Mouse (Mus musculus) embryonic facial prominence, embryonic 11.5 days (tissue): Measurements from ENCODE around the gene Zfp462. TPM values are rescaled to one million over a fixed set of nuclear protein-coding genes. Genes with fewer than 3 reads are reported as not detected.

Experiments used
- ATAC-seq: fragments of 200-750 bp; cut with Nextera tagmentation; replicated peaks from 2 replicates; pipeline ENCODE4 v1.8.0; 2017; ENCODE audit warnings: low read depth; ENCODE audit not compliant: insufficient number of reproducible peaks, low FRiP score, low TSS enrichment
- DNase-seq: peaks from one replicate; pipeline ENCODE4 v3.0.0-alpha.2; 2015; ENCODE audit warnings: low spot score
- H3K27ac ChIP-seq: fragments of 300-500 bp; sonication (generic); replicated peaks from 2 replicates; pipeline ENCODE4 v1.5.1; 2014; ENCODE audit warnings: mild to moderate bottlenecking, low read depth, low read length, control low read depth
- H3K27me3 ChIP-seq: fragments of 300-500 bp; sonication (generic); 2 replicates; pipeline ENCODE4 v1.6.1; 2014; ENCODE audit warnings: mild to moderate bottlenecking, low read length, moderate library complexity, mixed read lengths; ENCODE audit not compliant: control insufficient read depth, insufficient read depth
- H3K36me3 ChIP-seq: fragments of 300-500 bp; sonication (generic); replicated peaks from 2 replicates; pipeline ENCODE4 v1.6.1; 2014; ENCODE audit warnings: low read depth, mild to moderate bottlenecking, low read length, moderate library complexity, mixed read lengths; ENCODE audit not compliant: control insufficient read depth, insufficient read depth
- H3K4me1 ChIP-seq: fragments of 300-500 bp; sonication (generic); 2 replicates; pipeline ENCODE4 v1.6.1; 2014; ENCODE audit warnings: low read length, mixed read lengths; ENCODE audit not compliant: control insufficient read depth, insufficient read depth
- H3K4me2 ChIP-seq: fragments of 300-500 bp; sonication (generic); 2 replicates; pipeline ENCODE4 v1.6.1; 2014; ENCODE audit warnings: low read depth, mild to moderate bottlenecking, control low read depth, low read length, moderate library complexity
- H3K4me3 ChIP-seq: fragments of 300-500 bp; sonication (generic); 2 replicates; pipeline ENCODE4 v1.5.1; 2014; ENCODE audit warnings: low read depth, low read length, control low read depth
- H3K9ac ChIP-seq: fragments of 300-500 bp; sonication (generic); replicated peaks from 2 replicates; pipeline ENCODE4 v1.6.1; 2014; ENCODE audit warnings: mild to moderate bottlenecking, control low read depth, low read length
- H3K9me3 ChIP-seq: fragments of 300-500 bp; sonication (generic); replicated peaks from 2 replicates; pipeline ENCODE4 v1.6.1; 2016; ENCODE audit warnings: mild to moderate bottlenecking, low read length, inconsistent platforms, mixed read lengths; ENCODE audit not compliant: control insufficient read depth
- WGBS: fragments of 180-500 bp; shearing (Covaris S2); extraction: QIAGEN DNeasy Blood & Tissue Kit; methylation state at CpG from one replicate; pipeline ENCODE4 v1.1.7; 2014; 5-methylcytosine and 5-hydroxymethylcytosine counted together
- polyA plus RNA-seq: library from polyadenylated mRNA; unstranded; fragments of >200 nt; fragmentation: Nextera tagmentation; extraction: Ambion mirVana; gene quantifications from 2 replicates; pipeline ENCODE4 v1.2.1, GENCODE M21; 2014

Gene Zfp462
- polyA plus RNA-seq, 1 experiment from 2014 or later = 16.9 TPM

DNA sequence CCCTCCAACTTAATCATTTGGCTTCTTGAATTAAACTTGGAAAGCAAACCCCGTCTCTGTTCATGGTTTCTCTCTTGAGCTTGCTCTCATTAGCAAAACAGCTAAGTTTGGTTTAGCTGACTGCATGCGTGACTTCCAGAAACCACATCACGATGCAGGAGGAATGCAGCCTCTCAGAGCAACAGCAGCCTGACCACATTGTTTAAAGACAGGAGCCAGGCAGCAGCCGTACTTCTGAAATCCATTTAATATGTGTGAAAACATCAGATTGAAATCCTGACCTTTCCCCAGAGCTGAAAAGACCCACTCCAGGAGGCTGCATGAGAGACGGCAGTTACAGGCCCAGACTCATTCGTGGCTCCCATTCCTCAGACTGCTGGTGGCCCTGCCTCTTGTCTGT lies 144.1 kb downstream of the Zfp462 start:
- no peak overlapping the region for H3K4me3 ChIP-seq
- peaks cover 3% of the 10 kb centered on the region; the same call in 1 of the 2 replicates for H3K36me3 ChIP-seq
- no peak overlapping the region for H3K27ac ChIP-seq
- 60% methylated on average over 6 of the region's 6 CpGs for WGBS
- no peaks in the 10 kb centered on the region for H3K27me3 ChIP-seq
- DNase-seq (no peak), ATAC-seq (no peak)
- no peak overlapping the region for H3K9ac ChIP-seq
- H3K4me1 ChIP-seq = no peaks in the 10 kb centered on the region
- no peaks in the 10 kb centered on the region for H3K9me3 ChIP-seq
- H3K4me2 ChIP-seq = no peak overlapping the region

DNA sequence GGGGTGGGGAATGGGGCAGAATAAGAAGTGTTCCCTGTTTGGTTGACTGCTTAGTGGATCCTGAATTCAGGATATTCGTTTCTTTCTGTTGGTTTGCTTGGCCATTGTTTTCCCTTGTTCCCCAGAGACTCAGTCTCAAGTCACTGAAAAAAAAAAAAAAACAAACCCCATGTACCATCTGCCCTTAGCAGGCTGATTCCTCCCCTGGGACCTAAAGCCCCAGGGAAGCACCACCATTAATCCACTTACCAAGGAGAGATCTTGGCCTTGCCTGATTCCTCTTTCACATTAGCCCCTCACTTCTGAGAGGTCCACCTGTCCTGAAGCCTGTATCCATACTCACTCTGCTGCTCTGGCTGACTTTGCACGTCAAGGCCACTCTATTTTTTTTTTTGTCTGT lies 152.3 kb downstream of the Zfp462 start:
- no peak overlapping the region for H3K9ac ChIP-seq
- H3K4me1 ChIP-seq = no peaks in the 10 kb centered on the region
- no peak overlapping the region for H3K27ac ChIP-seq
- H3K27me3 ChIP-seq = no peaks in the 10 kb centered on the region
- H3K4me2 ChIP-seq = no peak overlapping the region
- ATAC-seq = no peak
- 38% methylated on average over 2 of the region's 2 CpGs for WGBS
- H3K9me3 ChIP-seq = no peaks in the 10 kb centered on the region
- no peak overlapping the region for H3K4me3 ChIP-seq
- no peaks in the 10 kb centered on the region for H3K36me3 ChIP-seq
- no peak for DNase-seq

DNA sequence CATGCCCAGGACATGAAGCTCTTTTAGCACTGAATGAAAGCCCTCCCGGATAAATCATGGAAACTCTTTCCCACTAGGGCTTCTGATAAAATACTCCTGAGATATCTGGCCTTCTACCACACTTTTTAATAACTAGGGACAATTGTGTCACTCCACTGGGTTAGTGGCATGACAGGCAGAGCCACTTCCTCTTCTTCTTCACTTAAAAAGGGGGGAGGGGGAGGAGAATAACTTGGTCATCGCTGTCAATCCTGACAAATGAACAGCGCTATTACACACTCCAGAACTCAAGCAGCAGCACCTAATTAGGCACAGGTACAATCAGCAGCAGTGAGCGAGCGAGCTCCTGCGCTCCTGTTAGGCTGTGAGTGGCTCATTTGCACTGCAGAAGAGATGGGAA lies 153.5 kb downstream of the Zfp462 start:
- Histone ChIP-seq H3K4me3 (no peak overlapping the region), H3K27me3 (no peaks in the 10 kb centered on the region), H3K9me3 (no peaks in the 10 kb centered on the region), H3K4me2 (no peak overlapping the region), H3K9ac (no peak overlapping the region), H3K27ac (no peak overlapping the region), H3K36me3 (no peaks in the 10 kb centered on the region), H3K4me1 (no peaks in the 10 kb centered on the region)
- ATAC-seq (no peak), DNase-seq (no peak)
- WGBS = 58% methylated on average over 6 of the region's 6 CpGs

DNA sequence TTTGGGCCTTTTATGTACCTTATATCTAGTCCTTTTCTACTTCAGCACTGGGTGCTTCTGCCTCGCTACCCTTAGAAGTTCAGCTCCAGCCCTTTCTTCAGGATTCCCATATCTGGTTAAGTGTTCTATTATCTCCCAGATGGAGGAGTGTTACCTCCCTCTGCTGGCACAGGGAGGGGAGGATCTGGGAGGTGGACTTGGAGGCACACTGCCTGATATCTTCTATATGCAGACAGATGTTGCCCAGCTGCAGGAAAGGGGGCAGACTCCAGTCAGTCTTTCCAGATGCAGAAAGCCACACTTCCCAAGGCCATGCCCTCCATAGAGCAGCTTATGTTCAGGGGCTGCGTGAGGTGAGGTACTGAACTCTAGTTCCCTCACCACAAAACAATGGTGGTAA lies 156.0 kb downstream of the Zfp462 start:
- Histone ChIP-seq H3K4me3 (no peak overlapping the region), H3K9me3 (no peaks in the 10 kb centered on the region), H3K27me3 (no peaks in the 10 kb centered on the region), H3K4me1 (no peaks in the 10 kb centered on the region), H3K36me3 (no peaks in the 10 kb centered on the region), H3K4me2 (no peak overlapping the region), H3K27ac (no peak overlapping the region), H3K9ac (no peak overlapping the region)
- DNase-seq = peak; percentile 31
- ATAC-seq = 0 out of 2 replicates have a peak, but pooled peaks have one; percentile 6
- WGBS = 72% methylated on average over 2 of the region's 2 CpGs

DNA sequence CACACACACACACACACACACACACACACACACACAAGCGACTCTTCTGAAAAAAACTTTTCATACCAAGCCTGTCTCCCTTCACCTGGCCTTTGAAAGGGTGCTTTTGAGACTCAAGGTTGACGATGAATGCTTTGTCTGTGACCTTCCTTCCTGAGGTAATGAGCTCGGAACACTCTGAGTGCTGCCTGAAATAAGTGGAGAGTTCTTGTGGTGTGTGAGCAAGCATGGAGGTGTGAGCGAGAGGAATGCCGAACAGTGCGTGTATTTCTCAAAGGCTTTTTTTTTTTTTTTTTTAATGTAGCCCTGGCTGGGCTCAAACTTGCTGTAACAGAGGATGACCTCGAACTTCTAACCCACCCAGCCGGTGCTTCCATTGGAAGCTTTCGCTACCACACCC lies 156.8 kb downstream of the Zfp462 start:
- Histone ChIP-seq H3K9ac (no peak overlapping the region), H3K27ac (no peak overlapping the region), H3K4me1 (no peaks in the 10 kb centered on the region), H3K9me3 (no peaks in the 10 kb centered on the region), H3K36me3 (no peaks in the 10 kb centered on the region), H3K4me3 (no peak overlapping the region), H3K4me2 (no peak overlapping the region), H3K27me3 (no peaks in the 10 kb centered on the region)
- WGBS = 89% methylated on average over 9 of the region's 9 CpGs
- ATAC-seq (no peak), DNase-seq (no peak)

DNA sequence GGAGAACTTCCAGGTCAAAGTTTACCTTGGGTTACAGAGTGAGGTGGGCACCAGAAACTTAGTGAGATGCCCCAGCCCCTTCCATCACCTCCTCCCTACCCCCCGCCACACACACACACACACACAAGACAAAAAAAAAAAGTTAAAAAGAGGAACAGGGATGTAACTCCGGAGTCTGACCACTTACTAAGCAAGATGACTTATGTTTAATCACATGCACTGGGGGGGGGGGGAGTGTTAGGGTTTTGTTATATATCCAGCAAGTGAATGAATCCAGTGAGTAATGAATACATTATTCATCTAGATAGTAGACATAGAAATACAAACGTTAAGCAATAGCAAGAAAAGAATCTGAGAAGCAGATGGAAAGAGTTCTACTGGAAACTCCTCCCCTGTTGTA lies 157.5 kb downstream of the Zfp462 start:
- no peak for ATAC-seq
- no peak overlapping the region for H3K4me3 ChIP-seq
- H3K4me2 ChIP-seq = no peak overlapping the region

DNA sequence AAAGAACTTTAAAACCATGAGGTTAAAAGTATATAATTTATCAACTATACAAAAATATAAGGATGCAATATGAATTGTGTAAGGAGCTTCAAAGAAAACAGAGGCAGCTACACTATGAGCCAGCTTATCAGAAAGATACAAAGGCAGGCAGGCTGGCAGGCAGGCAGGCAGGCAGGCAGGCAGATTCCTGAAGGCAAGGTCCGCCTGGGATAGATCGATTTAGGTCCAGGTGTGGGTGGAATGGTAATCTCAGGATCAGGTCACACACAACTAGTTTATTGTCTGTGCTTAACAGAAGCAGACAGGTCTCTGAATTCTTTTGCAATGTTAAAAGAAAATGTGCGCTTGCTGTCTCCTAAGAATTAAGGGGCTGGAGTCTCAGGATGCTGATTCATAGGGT lies 158.7 kb downstream of the Zfp462 start:
- H3K4me2 ChIP-seq = no peak overlapping the region
- H3K36me3 ChIP-seq = no peaks in the 10 kb centered on the region
- H3K9me3 ChIP-seq = no peaks in the 10 kb centered on the region
- H3K4me1 ChIP-seq = no peaks in the 10 kb centered on the region
- ATAC-seq (no peak), DNase-seq (no peak)
- 69% methylated on average over 3 of the region's 3 CpGs for WGBS
- H3K4me3 ChIP-seq = no peak overlapping the region
- H3K27me3 ChIP-seq = no peaks in the 10 kb centered on the region
- no peak overlapping the region for H3K27ac ChIP-seq
- H3K9ac ChIP-seq = no peak overlapping the region

More for the DNA sequence above, 157.5 kb downstream of the Zfp462 start:
- Histone ChIP-seq H3K9ac (no peak overlapping the region), H3K9me3 (no peaks in the 10 kb centered on the region), H3K36me3 (no peaks in the 10 kb centered on the region), H3K27me3 (no peaks in the 10 kb centered on the region), H3K27ac (no peak overlapping the region), H3K4me1 (no peaks in the 10 kb centered on the region)
- no peak for DNase-seq
- WGBS = 94% methylated on average over 3 of the region's 3 CpGs

DNA sequence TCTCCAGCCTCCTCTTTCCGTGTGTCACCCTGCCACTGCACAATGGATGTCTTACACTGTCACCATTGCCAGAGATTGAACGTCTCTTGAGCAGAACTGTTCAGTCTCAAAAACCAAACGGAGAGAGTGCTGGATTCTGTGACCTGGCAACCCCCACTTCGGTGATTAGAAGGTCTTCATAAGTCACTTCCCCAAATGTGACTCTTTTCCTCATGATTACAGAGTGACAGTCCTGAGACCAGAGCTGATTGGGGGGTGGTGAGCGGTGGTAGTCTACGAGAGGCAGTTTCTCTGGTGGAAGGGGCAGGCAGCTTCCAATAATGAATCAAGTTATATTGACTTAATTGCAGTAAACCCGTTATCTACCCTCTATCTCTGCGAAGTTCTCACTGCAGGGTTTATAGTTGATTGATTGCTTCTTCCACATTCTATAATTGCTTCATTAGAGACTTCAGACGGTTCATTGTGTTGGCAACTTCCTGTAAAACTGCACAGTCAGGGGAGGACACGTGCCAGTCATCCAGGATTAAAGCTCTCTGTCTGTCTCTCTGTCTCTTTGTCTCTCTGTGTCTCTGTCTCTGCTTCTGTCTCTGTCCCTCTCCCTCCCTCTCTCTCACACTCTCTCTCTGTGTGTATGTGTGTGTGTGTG lies 173.1 kb downstream of the Zfp462 start:
- no peaks in the 10 kb centered on the region for H3K4me1 ChIP-seq
- no peak for ATAC-seq
- no peaks in the 10 kb centered on the region for H3K36me3 ChIP-seq
- no peaks in the 10 kb centered on the region for H3K9me3 ChIP-seq
- DNase-seq = no peak
- no peaks in the 10 kb centered on the region for H3K27me3 ChIP-seq
- H3K9ac ChIP-seq = no peak overlapping the region
- H3K4me3 ChIP-seq = no peak overlapping the region
- no peak overlapping the region for H3K27ac ChIP-seq
- H3K4me2 ChIP-seq = no peak overlapping the region
- WGBS = 65% methylated on average over 10 of the region's 10 CpGs
